Mouse (Mus musculus): ENCODE measurements around the gene Dpp10. TPM values are rescaled to one million over a fixed set of nuclear protein-coding genes. Genes with fewer than 3 reads are reported as not detected.

Dpp10 gene
- 100 to 1,000 TPM; 140 to 145 TPM for total RNA-seq (2021)
- long read RNA-seq, experiment 1, full-length matches to known transcripts = 60 of 104 reads
- long read RNA-seq, experiment 1, partial matches to known transcripts = 30 of 104 reads
- long read RNA-seq, experiment 1, other reads (novel, unspliced or antisense) = 14 of 104 reads
- long read RNA-seq, experiment 2, full-length matches to known transcripts = 46 of 81 reads
- long read RNA-seq, experiment 2, partial matches to known transcripts = 23 of 81 reads
- long read RNA-seq, experiment 2, other reads (novel, unspliced or antisense) = 12 of 81 reads

GRCm38 (mm10) chr1:124044925-124045640 lies at the start of gene Dpp10:
Gene Dpp10, minus strand, starts transcription at chr1:124045559.
- intact Hi-C loops (cut with DNase I) = loop anchor here (1.0 to 10.0 kb wide), 6 partner anchors 68 to 1330 kb away; no protein-coding TSS in a partner anchor
- Histone ChIP-seq H3K4me3 (peak within 1 kb of the TSS; percentile 69), H3K27ac (peak within 1 kb of the TSS; percentile 88)
- DNase-seq (ENCODE audit: extremely low spot score in 1 of 2, low spot score in 2 of 2) = peak; percentile 44 to 52
- TF ChIP-seq CTCF (IDR thresholded peaks at IDR 0.05) = no peak

DNA sequence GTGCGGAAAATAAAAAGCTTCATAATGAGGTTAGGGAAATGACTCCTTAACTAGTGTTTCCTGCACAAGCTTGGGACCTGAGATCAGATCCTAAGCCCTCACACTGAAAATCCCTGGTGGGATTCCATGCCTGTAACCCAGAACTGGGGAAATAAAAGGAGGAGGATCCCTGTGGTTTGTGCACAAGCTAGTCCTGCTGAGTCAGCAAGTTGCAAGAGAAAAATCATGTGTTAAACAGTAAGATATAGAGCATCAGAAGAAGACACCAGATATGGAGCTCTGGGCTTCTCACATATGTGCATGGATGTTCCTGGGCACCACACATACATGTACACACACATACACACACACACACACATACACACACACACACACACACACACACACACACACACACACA lies 3.2 kb upstream of the Dpp10 start:
- DNase-seq (ENCODE audit: extremely low spot score in 1 of 2, low spot score in 2 of 2) = no peak
- intact Hi-C loops (cut with DNase I) = loop anchor here (5.0 to 10.0 kb wide), 4 partner anchors 304 to 1326 kb away; no protein-coding TSS in a partner anchor
- Histone ChIP-seq H3K27ac (no peak overlapping the region), H3K4me3 (no peak overlapping the region)
- TF ChIP-seq CTCF (IDR thresholded peaks at IDR 0.05) = no peak

GRCm38 (mm10) chr1:124045761-124046300 lies 472 bp upstream of the Dpp10 start:
- Histone ChIP-seq H3K27ac (peak overlapping the region; percentile 88), H3K4me3 (peak overlapping the region; percentile 69)
- intact Hi-C loops (cut with DNase I) = loop anchor here (1.0 to 10.0 kb wide), 5 partner anchors 144 to 1329 kb away; no protein-coding TSS in a partner anchor
- peak; percentile 65 to 68 for DNase-seq (ENCODE audit: extremely low spot score in 1 of 2, low spot score in 2 of 2)
- no peak; the same call in 1 of the 2 replicates for TF ChIP-seq CTCF (IDR thresholded peaks at IDR 0.05)

DNA sequence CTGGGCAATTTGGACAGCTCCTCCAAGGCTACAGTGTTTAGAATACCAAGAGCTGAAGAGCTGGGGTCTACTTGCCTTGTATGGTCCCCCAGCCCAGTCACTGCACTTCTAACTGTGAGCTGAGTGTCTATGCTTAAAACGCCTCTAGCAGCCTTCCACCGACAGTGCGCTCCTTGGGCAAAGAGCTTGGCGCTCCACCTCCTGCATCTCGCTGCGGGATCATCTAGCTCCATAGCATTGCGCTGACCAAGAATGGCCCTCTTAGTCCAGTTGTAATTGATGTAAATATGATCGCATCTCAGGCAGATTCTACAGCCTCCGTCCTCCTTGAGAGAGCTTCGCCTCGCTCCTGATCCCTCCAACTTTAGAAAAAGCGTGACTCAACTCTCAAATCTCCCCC lies 1.2 kb downstream of the Dpp10 start:
- peak overlapping the region; percentile 88 for H3K27ac ChIP-seq
- no peak for TF ChIP-seq CTCF (IDR thresholded peaks at IDR 0.05)
- DNase-seq (ENCODE audit: extremely low spot score in 1 of 2, low spot score in 2 of 2) = peak in 1 of 2 experiments; percentile 22
- peak overlapping the region; percentile 69 for H3K4me3 ChIP-seq
- intact Hi-C loops (cut with DNase I) = loop anchor here (5.0 to 10.0 kb wide), 4 partner anchors 67 to 1331 kb away; no protein-coding TSS in a partner anchor

DNA sequence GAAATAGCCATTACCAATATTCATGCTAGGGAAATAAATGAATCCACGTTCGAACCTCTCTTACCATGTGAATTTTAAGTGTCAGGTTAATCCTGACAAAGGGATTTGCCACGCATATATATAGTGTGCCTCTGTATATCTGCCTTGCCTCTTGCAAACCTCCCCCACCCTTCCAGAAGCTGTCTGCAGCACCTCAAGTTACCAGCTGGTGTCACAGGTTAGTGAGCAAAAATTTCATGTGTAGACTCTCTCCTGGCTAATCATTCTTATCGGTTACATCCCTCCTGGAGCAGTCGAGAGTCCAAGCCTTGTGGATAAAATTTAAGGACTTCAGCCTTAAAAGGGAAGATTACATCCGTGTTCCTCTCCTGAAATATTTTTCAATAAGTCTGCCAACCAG lies 1.9 kb downstream of the Dpp10 start:
- peak overlapping the region; percentile 88 for H3K27ac ChIP-seq
- DNase-seq (ENCODE audit: extremely low spot score in 1 of 2, low spot score in 2 of 2) = no peak
- H3K4me3 ChIP-seq = peak overlapping the region; percentile 69
- TF ChIP-seq CTCF (IDR thresholded peaks at IDR 0.05) = no peak; the same call in 1 of the 2 replicates
- intact Hi-C loops (cut with DNase I) = loop anchor here (5.0 to 10.0 kb wide), 4 partner anchors 66 to 1331 kb away; no protein-coding TSS in a partner anchor

- intact Hi-C loops (cut with DNase I) = loop anchor here (5.0 to 10.0 kb wide), 4 partner anchors 64 to 1333 kb away; no protein-coding TSS in a partner anchor
- Histone ChIP-seq H3K4me3 (no peak overlapping the region), H3K27ac (no peak overlapping the region)
- TF ChIP-seq CTCF (IDR thresholded peaks at IDR 0.05) = peak; percentile 67
- peak; percentile 32 to 33 for DNase-seq (ENCODE audit: extremely low spot score in 1 of 2, low spot score in 2 of 2)
Observed at GRCm38 (mm10) chr1:124041559-124041958, 3.8 kb downstream of the Dpp10 start.

- TF ChIP-seq CTCF (IDR thresholded peaks at IDR 0.05) = no peak
- Histone ChIP-seq H3K4me3 (no peak overlapping the region), H3K27ac (peak overlapping the region; percentile 67)
- intact Hi-C loops (cut with DNase I) = no loop called here
- DNase-seq (ENCODE audit: extremely low spot score in 1 of 2, low spot score in 2 of 2) = no peak
Observed at GRCm38 (mm10) chr1:124035306-124035990, 9.9 kb downstream of the Dpp10 start.

- no peak for TF ChIP-seq CTCF (IDR thresholded peaks at IDR 0.05)
- H3K27ac ChIP-seq = peak overlapping the region; percentile 55
- DNase-seq (ENCODE audit: extremely low spot score in 1 of 2, low spot score in 2 of 2) = no peak
- intact Hi-C loops (cut with DNase I) = no loop called here
- H3K4me3 ChIP-seq = no peak overlapping the region
Observed at GRCm38 (mm10) chr1:124032677-124033076, 12.7 kb downstream of the Dpp10 start.

GRCm38 (mm10) chr1:124031968-124032367 lies 13.4 kb downstream of the Dpp10 start:
- DNase-seq (ENCODE audit: extremely low spot score in 1 of 2, low spot score in 2 of 2) = no peak
- peak overlapping the region; percentile 55; the same call in 1 of the 2 replicates for H3K27ac ChIP-seq
- TF ChIP-seq CTCF (IDR thresholded peaks at IDR 0.05) = no peak
- intact Hi-C loops (cut with DNase I) = no loop called here
- no peak overlapping the region for H3K4me3 ChIP-seq

DNA sequence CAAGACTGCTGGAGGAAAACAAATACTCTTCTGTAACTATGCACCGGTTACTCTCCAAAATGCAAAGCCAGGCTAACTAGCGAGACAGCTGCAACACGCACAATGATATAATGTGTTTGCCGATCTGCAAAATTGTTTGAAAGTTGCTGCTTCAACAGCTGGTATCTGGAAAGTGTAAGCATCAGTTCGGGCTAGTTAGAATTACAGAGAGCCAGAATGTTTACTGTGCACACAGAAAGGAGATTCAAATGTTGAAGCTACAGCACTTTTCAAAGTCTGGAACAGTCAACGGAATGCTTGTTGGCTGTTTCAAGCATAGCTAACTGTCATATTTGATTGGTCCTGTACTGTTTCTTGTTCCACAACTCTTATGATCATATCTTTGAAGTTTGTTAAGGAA lies 42.6 kb downstream of the Dpp10 start:
- no peak for TF ChIP-seq CTCF (IDR thresholded peaks at IDR 0.05)
- H3K4me3 ChIP-seq = no peak overlapping the region
- H3K27ac ChIP-seq = no peak overlapping the region
- intact Hi-C loops (cut with DNase I) = no loop called here
- no peak for DNase-seq (ENCODE audit: extremely low spot score in 1 of 2, low spot score in 2 of 2)

- TF ChIP-seq CTCF (IDR thresholded peaks at IDR 0.05) = no peak
- Histone ChIP-seq H3K4me3 (no peak overlapping the region), H3K27ac (no peak overlapping the region)
- intact Hi-C loops (cut with DNase I) = no loop called here
- no peak for DNase-seq (ENCODE audit: extremely low spot score in 1 of 2, low spot score in 2 of 2)
Observed at GRCm38 (mm10) chr1:123995780-123996179, 49.6 kb downstream of the Dpp10 start.

All from left cerebral cortex, adult 2 months (tissue).